Mouse (Mus musculus): ENCODE measurements at regions not wholly inside any gene's neighbourhood (a gene's known extent, or its start where the extent isn't known, plus 50 kb on each side); places are given as distances from the start of the nearest gene placed in this dataset.

DNA sequence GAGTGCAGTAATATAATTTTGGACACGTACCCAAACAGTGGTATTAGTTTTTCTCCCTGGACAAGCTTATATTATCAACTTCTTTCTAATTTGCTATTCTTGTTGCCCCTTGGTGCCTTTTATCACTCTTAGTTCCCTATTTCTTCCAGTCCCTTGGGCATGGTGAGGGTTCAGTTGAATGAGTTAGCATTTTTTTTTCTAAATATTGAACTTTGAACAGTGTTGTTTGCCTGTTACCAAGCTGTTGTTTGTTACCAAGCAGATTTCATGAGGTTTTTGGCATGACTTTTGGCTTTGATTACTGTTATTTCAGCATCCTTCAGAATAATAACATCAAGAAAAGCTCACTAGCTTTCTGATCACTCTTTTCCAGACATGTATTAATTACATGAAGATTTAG, 162.3 kb upstream of the Fam98a start:
- no peak for DNase-seq

DNA sequence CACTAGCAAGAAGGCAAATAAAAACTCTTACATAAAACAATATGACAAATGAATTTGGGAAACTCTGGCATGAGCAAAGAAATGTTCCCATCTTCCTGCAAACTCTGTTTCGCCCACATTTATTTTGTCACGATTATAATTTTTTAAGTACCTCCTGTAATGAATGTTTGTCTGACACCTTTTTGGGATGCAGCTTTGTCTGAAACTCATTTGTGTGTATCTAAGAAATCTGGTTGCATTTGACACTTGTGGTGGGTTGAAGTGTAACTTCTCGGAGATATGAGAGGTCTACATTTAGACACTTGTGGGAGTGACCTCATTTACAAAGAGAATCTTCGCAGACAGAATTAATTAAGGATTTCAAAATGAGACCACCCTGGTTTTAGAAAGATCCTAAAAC, 155.9 kb upstream of the Fam98a start:
- no peak for DNase-seq

DNA sequence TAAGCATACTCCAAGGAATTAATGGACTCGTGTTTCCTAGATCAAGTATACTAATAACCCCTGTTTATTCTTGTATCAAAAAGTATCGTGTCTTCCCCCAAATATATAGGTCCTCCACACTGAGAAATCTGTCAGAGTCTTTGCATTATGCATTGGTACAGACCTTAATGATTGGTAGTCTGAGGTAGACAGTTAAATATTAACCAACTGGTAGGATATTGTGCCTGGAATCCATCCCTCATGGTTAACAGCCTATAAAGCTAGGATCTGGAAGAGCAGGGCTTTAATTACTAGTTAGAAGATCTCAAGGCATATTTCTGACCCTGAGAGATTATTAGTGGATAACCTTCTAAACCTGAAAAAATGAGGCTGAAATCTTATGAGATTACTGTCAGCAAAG, 153.6 kb upstream of the Fam98a start:
- DNase-seq: no peak

DNA sequence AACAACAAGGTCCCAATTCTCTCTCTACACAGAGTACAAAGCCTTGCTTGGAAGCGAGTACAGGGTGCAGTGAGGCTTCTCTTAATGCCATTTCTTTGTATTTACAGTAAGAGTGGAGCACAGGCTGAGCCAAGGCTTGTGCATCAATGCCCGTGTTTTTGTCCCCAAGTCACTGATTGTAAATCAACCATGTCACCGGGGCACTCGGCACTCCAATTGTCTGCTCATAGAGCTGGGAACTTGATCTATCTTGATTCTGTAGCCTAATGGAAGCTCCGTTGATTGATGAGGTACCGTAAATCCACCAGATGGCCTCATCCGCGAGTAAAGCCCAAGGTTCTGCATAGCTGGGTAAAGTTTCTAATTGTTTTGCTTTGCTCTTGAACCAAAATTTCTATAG, 152.1 kb upstream of the Fam98a start:
- DNase-seq: no peak

DNA sequence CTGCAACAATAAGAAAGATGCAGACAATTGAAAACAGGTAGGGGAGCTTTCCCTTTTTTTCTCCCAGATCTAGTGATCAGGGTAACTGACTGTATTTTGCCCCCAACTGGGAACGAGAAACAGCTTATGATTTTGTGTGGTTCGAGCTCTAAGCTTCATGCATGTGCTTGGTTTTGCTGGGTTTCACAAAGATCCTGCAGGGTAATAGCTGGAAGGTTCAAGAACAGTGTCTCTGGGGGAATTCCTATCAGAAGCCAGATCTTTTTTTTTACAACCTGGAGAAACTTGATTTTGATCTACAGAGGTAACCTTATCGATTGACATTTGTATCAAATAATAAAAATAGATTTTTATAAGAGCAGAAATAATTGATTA, 145.0 kb upstream of the Fam98a start:
- no peak for DNase-seq

DNA sequence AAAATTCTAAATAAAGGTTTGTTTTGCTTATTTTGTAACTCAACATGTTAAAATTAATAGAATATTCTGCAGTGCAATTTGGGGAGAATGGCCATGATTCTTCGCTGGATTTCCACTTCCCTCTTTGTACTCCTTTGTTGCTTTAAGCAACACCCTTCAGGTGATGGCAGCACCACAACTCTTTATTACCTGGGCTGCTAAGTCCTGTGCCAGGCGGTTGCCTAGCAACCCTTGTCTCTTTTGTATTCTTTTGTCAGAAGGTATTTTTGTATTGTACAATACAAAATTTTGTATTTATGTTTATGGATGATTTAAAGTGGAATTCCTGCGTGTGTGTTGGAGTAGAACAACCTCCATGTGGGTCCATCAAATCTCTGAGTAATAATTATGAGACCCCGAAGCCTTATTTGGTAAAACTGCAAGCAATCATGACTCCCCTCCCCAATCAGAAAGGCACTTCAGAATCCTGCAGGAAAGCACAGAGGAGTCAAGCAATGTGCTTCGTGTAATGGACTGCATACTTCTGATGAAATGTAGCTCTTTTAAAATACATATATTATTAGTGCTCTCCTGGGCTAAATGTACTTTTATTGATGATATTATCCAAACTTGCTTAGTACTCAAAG, 144.5 kb upstream of the Fam98a start:
- no peak for DNase-seq

DNA sequence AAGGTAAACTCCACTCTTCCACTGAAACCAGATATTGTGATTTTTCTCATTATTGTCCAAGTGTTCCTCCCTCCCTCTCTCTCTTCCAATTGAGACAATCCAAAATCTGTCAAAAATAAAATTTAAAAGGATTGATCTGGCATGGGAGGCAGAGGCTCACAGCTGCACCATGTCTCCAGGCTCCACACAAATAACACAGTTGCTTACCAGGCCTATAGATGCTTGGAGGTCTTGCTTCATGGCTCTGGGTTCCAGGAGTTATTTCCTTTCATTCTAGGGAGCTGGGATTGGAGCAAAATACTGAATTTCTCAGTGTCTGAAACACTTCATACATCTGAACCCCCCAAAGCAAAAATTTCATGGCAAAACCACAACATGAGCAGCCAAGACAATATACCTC, 134.2 kb upstream of the Fam98a start:
- no peak for DNase-seq

DNA sequence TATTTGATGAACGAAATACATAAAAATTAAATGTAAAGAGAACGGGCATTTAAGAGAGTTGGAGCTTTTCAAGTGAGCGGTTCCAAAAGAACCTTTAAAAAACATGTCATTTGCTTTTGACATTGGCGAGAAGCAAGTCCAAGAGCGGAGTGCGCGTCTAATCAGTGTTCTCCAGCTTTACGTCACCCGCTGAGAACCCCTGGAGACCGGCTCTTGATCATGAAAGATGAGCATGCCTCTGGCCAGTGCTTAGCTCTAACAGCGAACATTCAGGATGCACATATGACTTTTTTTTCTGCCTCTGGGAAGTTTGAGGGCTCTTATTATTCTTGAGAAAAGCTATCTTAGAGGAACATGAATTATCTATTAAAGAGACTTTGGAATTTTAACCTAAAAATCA, 95.2 kb upstream of the Fam98a start:
- no peak for DNase-seq

DNA sequence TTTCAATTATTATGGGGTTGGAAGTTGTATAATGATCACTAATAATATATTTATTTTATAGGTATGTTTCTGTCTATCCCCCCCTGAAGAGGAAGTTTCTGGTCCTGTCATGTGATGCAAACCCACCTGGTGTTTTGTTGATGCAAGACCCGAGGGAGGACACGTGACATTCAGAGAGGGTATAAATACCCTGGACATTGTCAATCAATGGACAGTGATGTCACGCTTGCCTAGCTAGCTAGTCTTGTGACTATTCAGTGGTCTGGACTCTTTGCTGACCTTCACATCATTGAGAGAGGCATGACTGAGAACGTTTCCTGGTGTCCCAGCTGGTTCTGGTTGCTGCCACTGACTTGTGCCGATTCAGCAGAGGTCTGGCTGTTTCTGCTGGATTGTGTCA, 93.0 kb upstream of the Fam98a start:
- no peak for DNase-seq

DNA sequence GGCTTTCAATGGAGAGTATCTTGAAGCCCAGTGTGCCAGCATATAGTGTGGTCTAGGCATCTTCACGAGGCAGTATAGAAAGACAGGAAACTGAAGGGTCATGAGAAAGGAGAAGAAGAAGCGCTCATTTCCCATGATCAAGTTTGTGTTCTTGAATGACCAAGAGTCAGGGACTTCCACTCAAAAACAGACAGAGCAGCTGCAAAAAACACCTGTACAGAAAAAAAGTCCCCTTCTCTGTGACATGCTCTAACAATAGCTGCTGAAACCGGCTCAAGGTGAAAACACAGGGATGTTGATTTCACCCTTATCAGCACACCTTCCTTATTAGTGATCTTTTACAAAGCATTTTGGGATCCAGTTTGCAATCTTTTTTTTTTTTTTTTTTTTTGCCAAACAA, 90.6 kb upstream of the Fam98a start:
- no peak for DNase-seq

DNA sequence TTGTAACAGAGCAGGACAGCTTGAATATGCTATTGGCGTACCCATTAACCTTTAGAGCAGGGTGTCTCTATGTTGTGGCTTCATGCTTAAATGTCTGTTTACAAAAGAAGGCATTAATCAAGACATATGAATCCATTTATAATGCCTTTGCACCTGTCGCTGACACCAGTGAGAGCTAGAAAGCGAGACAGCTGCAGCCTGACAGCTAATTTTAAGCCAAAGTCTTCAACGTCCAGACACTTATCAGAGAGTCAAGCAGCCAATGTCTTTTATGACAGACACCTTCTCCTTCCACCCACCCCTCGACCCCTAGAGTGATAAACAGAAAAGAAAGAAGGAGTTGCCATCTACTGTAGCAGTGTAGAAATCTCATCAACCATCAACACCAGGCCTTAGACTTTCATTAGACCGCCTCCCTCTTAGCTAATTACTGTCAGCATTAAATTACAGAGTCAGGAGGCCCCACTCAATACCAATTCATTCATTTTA, 89.3 kb upstream of the Fam98a start:
- no peak for DNase-seq

DNA sequence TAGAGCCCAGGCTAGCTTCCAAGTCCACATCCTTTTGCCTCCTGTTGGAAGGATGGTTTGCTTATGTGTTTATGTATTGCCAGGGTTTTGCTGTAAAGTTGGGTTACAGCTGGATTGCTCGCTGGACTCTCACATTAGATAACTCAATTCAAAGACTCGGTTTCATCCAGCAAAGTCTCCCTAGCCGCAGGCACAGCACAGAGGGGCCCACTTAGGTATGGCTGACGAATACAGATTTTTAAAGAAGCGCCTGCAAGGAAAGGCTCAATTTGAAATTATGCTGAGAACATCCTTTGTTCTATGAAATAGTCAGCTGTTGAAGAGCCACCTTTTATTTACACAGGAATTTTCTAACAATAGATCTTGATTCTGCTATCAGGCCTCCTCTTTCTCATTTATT, 88.8 kb upstream of the Fam98a start:
- DNase-seq: no peak

DNA sequence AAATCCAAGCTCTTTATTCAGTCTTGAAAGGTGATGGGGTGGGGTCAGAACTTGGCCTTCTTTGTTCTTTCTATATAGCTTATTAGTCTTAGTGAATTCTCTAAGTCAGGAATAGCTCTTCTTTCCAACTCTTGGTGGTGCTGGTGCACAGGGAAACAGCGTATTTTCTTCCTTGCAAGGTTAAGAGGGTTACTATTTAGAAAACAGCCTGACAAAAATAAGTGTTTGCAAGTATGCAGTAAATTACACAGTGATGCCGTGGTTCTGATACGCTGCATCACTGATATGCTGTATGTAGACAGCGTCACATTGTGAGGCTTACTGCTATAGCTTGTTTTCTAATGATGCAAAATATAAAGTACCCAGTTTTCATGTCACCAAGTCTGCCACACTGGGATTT, 78.1 kb upstream of the Fam98a start:
- DNase-seq: no peak

DNA sequence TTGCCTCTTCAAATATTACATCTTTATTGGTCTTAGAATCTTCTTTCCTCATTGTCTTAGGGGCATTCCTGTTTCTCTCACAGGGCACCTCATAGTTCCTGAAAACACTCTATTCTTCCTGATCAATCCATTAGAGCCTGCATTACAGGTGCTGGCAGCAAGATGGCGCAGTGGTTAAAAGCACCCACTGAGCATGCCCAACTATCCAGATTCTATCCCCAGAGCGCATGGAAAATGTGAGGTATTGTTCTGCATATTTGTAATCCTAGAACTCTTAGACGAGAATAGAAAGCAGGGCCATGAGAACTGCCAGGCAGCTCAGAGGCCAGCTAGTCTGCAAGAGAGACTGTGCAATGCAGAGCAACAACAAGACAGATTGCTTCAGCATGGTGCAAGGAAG, 67.7 kb upstream of the Fam98a start:
- DNase-seq: peak in 1 of 2 experiments; percentile 24

DNA sequence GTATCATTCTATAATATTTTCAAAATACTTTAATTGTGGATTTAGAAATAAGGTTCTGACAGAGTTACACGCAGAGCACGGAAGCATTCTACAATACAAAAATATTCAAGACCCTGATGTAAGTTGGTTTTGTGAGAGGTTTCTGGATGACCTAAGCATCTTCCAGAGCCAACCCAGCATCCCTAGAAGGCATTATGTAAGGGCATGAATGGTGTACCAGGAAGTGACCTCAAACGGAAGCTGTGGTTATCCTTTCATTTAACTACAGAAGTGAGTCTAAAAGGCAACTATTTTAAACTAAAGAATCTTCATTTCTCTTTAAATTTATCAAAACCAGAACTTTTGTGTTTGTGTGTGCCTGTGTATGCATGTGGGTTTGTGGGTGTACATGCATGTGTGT, 66.8 kb upstream of the Fam98a start:
- DNase-seq: no peak

DNA sequence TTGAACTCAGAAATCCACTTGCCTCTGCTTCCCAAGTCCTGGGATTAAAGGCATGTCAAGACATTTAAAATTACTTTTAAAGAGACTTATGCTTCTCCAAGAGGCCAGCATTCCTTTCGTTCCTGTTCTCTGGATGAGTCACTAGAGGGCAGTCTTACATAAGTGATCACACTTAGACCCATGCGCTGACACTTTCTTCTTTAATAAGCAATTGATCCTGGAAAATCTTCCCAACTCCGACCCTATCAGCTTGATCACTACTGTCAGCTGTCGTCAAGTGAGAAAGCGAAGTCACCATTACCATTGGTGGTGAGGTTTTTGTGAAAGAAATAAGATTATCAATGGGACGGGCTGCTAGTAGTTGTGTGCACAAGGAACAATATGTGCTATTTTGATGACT, 65.5 kb upstream of the Fam98a start:
- DNase-seq: peak; percentile 16 to 22

DNA sequence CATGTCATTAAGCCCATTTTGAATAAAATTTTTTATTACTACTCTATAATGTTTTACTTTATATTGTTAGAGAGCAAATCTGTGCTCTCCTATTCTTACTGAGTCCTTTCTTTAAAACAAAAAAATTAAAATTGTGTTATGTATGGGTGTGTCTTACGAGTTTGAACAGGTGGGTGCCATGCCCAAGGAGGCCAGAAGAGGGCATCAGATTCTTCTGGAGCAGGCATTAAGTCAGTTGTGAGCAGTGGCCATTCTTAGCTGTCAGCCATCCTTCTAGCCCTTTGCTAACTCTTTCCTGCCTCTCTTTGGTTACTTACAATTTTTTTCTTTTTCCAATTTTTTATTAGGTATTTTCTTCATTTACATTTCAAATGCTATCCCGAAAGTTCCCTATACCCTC, 63.6 kb upstream of the Fam98a start:
- peak; percentile 33 to 75 for DNase-seq

DNA sequence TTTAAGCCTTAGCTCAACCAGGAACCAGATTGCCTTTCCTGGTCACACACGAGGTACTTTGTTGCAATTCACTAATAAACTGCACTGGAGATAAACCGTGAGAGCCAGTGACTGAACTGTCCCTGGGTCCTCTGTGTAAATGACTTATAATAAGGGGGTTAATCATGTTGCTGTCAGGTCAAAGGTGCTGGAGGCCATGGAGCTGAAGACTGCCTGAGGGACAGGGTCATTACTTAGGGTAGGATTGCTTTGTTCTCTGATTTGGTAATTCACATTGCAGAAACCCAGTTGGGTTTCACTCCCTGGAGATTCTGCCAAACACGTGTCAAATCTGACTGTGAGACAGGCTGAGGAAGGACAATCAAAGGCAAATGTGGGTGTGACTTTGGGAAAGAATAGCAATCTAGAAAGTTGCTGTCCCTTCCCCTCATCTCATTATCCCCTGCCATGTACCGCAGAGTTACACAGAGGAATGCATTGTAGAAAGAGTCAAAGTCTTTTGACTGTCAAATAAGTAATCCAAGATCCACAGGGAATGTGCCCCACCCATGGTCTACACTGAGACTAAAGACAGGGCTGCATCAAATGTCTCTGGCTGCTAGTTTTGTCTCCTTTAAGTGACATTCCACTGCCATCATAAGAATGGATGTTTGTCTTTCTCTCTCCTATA, 51.8 kb upstream of the Fam98a start:
- DNase-seq: no peak
